Mouse (Mus musculus): Measurements from ENCODE around the gene Mt1.

- TF ChIP-seq CTCF (IDR thresholded peaks at IDR 0.05; ENCODE audit: low read depth): no peak
- TF ChIP-seq EP300 (IDR thresholded peaks at IDR 0.05; ENCODE audit: low read depth): no peak
Observed at GRCm38 (mm10) chr8:94156092-94156491, 22.8 kb upstream of the Mt1 start.

All from liver, postnatal 0 days (tissue).